Mouse (Mus musculus) adipocyte (in vitro differentiated cells): ENCODE measurements around the gene Ankrd10.
"Not testable (repeated sequence)": the region's sequence is repeated elsewhere in the genome, so short reads cannot be mapped to it uniquely, and the experiment has no call there.

ENCODE experiments used
- DNase-seq: peaks from one replicate; pipeline ENCODE4 v3.0.0-alpha.2; 2016; ENCODE audit warnings: low spot score

The Ankrd10 gene

DNA sequence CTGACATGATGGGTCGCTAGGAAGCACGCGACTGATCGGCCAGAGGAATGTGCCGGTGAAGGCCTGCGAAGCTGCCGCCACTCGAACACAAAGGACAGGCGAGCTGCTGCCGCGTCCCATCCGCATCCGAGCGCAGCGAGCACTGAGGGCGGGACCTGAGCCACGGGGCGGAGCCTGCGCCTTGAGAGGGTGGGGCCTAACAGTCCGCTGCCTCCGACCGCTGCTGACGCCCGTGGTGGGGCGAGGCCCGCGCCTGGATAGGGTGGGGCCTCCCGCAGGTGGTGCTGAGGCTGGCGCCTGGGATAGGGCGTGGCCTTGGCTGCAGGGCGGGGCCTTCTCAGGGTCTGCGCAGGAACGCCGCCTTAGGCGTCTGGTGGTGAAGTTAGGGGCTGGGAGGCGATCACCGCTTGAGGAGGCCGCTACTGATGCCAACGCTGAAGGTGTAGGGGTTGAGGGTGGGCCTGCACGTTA lies at the start of gene Ankrd10:
Ankrd10 (minus strand) TSS at position 147 of the 471 bp plus-strand sequence.
- DNase-seq = peak; percentile 97

- no peak for DNase-seq
Observed at GRCm38 (mm10) chr8:11684558-11684957, 49.0 kb upstream of the Ankrd10 start.

DNA sequence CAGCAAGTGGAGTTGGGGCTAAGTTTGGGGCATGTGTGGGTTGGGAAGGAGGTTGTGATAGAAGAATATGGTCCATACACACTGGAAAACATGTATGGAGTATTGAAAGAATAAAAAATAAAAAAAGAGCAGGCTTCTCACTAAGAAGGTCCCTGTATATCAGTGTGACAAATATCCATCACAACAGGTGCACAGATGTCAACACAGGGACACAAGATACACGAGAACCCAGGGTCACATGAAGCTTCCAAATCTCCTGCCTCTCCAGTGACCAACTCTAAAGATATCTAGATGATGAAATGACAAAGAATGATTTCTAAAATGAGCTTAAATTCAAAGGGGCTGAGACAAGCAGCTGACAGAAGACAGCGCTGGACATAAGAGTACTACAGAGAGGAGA lies 32.8 kb upstream of the Ankrd10 start:
- DNase-seq = no peak

- not testable (repeated sequence) for DNase-seq
Observed at GRCm38 (mm10) chr8:11666023-11666716, 30.6 kb upstream of the Ankrd10 start.

DNA sequence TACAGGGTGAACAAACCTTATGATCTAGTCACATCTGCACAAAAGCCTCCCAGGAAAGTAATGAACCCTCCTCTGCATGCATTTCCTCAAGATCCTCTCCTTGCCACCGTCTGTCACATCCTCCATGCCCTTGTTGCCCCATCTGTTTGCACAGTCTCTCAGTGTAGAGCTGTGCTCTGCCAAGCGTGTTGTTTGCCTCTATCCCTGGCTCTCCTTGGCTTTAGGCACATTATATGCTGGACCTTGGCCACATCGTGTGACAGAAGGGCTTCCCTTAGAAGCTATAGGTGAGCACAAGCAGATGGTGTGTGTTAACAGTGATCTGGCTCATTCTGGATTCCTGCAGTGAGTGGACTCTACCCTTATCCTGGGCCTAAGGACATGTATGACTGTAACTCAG lies 26.4 kb upstream of the Ankrd10 start:
- no peak for DNase-seq

- no peak for DNase-seq
Observed at GRCm38 (mm10) chr8:11650021-11650420, 14.5 kb upstream of the Ankrd10 start.

DNA sequence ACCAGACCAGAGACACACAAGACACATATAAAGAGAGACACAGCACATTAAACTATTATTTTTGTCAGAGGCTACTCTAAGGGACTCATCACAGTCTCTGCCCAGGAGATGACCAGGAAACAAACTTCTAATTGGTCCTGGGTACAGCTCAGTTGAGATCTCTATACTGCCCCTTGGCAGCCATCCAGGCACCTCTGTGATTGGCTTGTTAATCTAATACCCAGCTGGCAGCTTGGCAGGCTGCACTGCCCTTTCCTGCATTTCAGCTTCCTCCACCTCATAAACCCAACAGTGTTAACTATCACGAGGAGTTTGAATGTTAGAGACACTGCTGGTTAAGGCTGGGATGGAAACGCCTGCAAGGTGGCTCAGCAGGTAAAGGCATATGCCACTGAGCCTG lies 7.6 kb upstream of the Ankrd10 start:
- no peak for DNase-seq

DNA sequence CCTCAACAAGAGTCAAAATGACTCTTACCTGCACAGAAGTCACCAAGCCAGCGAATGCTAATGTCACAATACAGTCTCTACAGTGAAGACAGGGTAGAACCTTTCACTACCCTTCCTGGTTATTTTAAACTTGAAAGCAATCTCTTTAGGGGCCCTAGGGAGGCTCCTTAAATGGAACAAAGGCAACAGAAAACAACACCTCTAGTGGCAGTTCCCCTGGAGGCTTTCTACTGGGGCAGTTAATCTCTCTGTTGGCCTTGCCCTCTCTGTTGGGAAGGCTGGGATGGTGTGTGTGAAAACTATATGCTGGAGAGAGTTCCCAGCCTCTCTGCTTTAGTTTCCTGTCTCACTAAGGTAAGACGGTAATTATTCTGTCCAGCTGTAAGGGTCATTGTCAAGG lies 5.0 kb upstream of the Ankrd10 start:
- DNase-seq = no peak

GRCm38 (mm10) chr8:11637531-11637930 lies 2.0 kb upstream of the Ankrd10 start:
- DNase-seq = no peak

GRCm38 (mm10) chr8:11636324-11637057 lies 934 bp upstream of the Ankrd10 start:
- peak; percentile 97 for DNase-seq

DNA sequence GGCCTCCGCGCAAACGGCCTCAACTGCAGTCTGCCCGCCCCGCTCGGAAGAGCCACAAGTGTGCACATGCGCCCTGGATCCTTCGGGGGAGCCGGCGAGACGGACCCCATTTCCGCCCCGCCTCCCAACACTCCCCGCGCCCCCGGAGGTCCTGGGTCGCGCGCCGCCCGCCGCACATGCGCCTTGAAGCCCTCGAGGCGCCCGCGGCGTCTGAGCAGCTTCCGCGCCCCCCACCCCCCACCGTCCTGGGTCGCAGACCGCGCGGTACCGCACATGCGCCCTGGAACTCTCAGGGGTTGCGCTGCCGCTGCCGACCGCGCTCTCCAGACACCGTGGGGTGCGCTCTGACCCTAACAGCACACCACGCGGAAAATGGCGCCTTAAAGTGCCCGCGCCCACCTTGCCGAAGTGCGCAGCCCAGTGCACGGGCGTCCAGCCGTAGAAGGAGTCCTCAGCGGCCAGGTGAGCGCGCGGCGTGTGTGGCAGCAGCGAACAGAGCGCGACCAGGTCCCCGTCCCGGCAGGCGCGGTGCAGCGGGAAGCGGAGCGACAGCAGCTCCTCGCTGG lies 462 bp downstream of the Ankrd10 start:
- DNase-seq = peak; percentile 68

DNA sequence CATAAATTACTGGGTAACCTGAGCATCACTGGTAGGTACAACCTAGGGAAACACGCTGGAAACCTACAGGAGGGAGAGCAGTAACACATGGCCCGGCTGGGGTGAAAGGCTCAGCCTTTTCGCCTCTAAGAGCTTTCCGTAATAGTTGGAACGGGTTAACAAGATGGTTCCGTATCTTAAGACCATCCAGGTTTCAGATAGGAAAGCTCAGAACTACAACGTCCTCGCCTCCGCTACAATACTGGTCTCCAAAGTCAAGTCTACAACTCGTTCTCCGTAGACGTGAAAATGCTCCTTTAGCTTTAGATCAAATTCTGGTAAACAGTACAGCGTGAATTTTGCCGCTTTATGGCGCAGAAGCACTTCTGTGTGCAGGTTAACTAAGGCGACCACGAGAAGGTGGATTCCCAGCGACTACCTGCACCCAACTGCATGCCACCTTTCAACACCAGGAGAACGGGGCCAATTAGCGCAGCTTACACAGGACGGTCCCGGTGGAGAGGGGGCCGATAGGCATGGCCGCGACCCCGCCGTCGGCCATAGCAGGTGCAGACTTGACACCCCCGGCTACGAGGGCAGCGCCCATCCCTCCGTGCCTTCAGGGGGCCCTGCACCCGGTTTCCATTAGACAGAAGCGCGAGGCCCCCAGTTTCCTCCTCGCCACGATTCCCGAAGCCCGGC lies 1.1 kb downstream of the Ankrd10 start:
- DNase-seq = peak; percentile 31

DNA sequence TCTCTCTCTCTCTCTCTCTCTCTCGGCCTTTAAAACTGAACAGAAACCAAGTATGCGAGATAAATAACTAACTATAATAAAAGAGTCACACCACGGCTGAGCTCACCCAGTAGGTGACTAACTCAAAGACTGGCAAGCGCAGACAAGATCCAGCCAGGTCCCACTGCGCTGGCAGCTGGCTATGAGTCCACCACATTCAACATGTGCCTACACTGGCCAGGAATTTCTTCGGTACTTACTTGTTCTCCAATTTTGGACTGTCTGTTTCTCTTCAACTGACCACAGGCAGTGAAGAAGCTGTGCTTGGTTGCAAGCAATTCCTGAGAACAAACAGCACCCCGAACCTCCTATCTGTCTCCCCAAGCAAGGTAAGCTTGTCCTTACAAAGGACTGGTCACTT lies 2.1 kb downstream of the Ankrd10 start:
- peak; percentile 25 for DNase-seq

GRCm38 (mm10) chr8:11632406-11632805 lies 3.2 kb downstream of the Ankrd10 start:
- peak; percentile 67 for DNase-seq

DNA sequence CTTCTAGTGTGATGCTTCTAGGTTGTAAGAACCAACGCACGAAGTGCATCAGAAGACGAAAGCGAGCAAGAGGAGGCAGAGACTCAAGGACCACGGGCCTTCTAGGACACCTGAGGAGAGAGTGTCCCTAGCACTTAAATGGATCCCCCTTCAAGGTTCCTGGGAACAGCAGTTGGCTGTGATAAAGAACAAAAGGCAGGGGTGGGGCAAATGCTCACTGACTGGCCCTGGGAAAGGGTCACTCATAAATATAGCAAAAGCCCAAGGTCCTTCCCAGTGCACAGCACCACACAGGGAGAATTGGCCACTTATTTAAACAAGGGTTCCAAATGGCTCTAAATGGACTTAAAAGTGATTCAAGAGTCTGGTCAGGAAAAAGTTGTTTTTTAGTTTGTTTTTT lies 6.4 kb downstream of the Ankrd10 start:
- no peak for DNase-seq

GRCm38 (mm10) chr8:11628506-11629132 lies 6.9 kb downstream of the Ankrd10 start:
- peak; percentile 65 for DNase-seq

- DNase-seq = no peak
Observed at GRCm38 (mm10) chr8:11627717-11628116, 7.8 kb downstream of the Ankrd10 start.

GRCm38 (mm10) chr8:11625084-11625483 lies 10.5 kb downstream of the Ankrd10 start:
- no peak for DNase-seq

DNA sequence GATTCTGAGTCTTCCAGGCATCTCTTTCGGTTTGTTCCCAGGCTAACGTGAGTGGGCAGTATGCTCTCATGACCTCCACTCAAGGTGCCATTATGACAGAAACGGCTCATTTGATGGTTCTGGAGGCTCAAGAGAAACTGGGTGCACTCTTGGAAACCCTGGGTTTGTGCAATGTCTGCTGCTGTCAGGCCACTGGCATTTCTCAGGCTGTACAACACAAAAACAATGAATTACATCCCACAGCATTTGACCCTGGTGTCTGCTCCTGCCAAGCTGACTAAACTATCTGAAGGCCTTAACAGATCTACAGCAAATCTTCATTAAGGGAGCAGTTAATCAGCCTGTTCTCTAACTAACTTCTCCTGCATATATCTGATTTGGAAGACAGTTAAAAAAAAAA lies 16.5 kb downstream of the Ankrd10 start:
- DNase-seq = no peak

DNA sequence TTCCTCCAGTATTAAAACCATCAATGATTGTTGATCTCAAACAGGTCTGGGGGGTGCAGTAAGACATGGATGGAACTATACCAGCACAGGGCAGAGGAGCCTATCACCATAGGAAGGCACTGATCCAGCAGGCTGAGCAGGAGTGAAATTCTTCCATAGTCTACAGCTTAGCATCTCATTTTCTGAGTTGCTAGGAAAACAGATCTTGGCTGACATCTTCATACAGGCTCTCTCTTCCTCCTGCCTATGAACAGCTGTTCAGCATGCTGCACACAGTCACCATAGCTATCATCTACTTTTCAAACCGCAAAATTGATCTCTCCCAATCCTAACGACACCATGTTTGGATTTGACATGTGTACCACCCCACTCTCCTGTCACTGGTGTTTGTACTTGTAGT lies 17.5 kb downstream of the Ankrd10 start:
- DNase-seq = no peak

DNA sequence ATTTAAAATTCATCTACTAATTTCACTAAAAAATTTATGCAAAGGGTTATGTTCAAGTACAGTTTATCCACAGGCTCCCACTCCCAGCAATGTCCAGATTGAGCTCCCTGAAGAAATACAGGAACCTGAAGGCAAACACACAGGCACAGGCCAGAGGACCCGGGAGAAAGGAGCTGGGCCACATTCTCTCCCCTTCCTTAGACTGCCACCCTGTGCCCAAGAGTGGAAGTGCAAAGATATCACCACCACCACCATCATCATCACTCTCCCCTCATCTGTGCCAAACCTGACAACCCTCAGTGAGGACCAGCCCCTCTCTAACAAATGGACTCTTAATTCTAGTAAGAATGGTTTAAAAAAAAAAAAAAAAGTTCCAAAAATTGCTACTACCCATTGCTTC lies 19.3 kb downstream of the Ankrd10 start:
- peak; percentile 62 for DNase-seq
